Mouse (Mus musculus) small intestine, adult 2 months (tissue): ENCODE data around the gene Mmd2.

Experiments used
- CTCF ChIP-seq: fragments of 200-500 bp; IDR thresholded peaks from 2 replicates; pipeline ENCODE4 v1.5.1; 2012; ENCODE audit warnings: low read depth, mild to moderate bottlenecking, control low read depth, inconsistent platforms, low read length, moderate library complexity, mixed read lengths; ENCODE audit not compliant: insufficient replicate concordance, insufficient read length; ENCODE audit errors: extremely low read depth
- POLR2A ChIP-seq: fragments of 200-500 bp; IDR thresholded peaks from 2 replicates; pipeline ENCODE4 v1.6.1; 2012; ENCODE audit warnings: low read depth, mild to moderate bottlenecking, control low read depth, inconsistent platforms, low read length, moderate library complexity

GRCm38 (mm10) chr5:142627398-142627797 is 18.8 kb upstream of the Mmd2 start, which contains the start of gene Wipi2:
- TF ChIP-seq CTCF (no peak), POLR2A (no peak)
